Mouse (Mus musculus): ENCODE data around the gene Vmn1r83.

DNA sequence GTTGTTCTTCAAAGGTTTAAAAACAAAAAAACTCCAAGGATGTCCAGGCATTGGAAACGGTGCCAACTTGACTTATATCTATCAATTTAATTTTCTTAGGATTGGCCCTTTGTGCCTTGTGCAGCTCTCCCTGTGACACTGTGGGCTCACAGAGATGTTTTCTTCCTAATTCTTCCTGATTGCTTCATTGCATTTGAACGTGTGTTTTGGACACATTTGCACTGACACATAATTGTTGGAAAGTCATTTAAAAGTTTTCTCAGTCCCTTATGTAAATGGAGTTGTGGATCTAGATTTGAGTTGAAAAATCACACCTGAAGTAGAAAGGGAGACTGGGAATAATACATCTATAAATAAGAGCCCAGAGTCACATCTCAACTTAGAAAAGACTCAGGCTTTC lies 29.2 kb downstream of the Vmn1r83 start, which contains the start of gene Vmn1r82:
- TF ChIP-seq CTCF (IDR thresholded peaks at IDR 0.05; ENCODE audit: low read depth, low read length): no peak
- no peak for TF ChIP-seq POLR2A (IDR thresholded peaks at IDR 0.05; ENCODE audit: insufficient read depth, low read length)
- no peak for TF ChIP-seq EP300 (IDR thresholded peaks at IDR 0.05; ENCODE audit: insufficient read depth, low read depth, low read length)
